Mouse (Mus musculus): Measurements from ENCODE around the gene Smarcd1. TPM values are rescaled to one million over a fixed set of nuclear protein-coding genes. Genes with fewer than 3 reads are reported as not detected.

The Smarcd1 gene
- polyA plus RNA-seq (2012; rRNA removed), result 26.3 and 30.9 TPM in 2 replicates

DNA sequence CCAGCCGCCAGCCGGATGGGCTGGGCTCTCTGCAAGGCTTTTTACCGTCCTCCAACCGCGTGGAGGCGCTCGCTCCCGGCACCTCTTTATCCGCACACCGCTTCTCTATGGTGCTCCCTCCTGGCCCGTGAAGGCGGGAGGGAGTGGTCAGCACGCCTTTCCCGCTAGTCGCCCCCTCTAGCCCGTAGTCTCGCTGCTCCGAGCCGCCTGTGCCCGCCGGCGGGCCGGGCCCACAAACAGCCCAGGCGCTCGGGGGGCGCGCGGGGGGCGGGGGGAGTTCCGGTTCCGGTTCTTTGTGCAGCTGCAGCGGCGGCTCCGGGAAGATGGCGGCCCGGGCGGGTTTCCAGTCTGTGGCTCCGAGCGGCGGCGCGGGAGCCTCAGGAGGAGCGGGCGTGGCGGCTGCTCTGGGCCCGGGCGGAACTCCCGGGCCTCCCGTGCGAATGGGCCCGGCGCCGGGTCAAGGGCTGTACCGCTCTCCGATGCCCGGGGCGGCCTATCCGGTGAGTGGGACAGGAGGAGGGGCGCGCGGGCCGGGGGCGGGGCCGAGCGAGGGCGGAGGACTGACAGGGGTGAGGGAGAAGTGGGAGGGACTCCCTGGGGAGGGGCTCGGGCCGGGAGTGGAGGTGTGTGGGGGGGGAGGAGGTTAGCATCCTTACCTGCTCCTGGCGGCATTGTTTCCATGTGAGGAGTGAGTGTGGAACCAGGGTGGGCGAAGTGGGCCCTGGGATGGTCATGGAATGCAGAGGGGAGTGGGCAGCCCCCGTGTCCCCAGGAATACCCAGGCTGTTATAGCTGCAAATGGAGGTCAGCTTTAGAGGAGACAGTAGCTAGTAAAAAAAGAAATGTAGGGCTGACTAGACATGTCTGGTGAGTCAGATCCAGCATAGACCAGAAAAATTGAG, at the start of gene Smarcd1:
Smarcd1 (plus strand) TSS at position 131 of the 902 bp plus-strand sequence.
- TF ChIP-seq CTCF (IDR thresholded peaks at IDR 0.05; ENCODE audit: control insufficient read depth, insufficient read depth, insufficient replicate concordance, low read depth, low read length), result peak; percentile 92; the same call in 1 of the 2 replicates
- TF ChIP-seq POLR2A (IDR thresholded peaks at IDR 0.05; ENCODE audit: control insufficient read depth, low read depth, low read length), result peak; percentile 43
- Histone ChIP-seq H3K27me3 (ENCODE audit: control insufficient read depth, insufficient read depth, low read length) (no peaks in the 10 kb centered on the region), H3K27ac (ENCODE audit: control insufficient read depth, insufficient read depth, low read depth, low read length) (peak within 1 kb of the TSS; percentile 72), H3K4me3 (ENCODE audit: control insufficient read depth, low read depth, low read length) (peak within 1 kb of the TSS; percentile 88), H3K36me3 (ENCODE audit: control insufficient read depth, insufficient read depth, low read length) (peaks cover 3% of the 10 kb centered on the region), H3K4me1 (ENCODE audit: control insufficient read depth, insufficient read depth, low read length) (peaks cover 14% of the 10 kb centered on the region)

DNA sequence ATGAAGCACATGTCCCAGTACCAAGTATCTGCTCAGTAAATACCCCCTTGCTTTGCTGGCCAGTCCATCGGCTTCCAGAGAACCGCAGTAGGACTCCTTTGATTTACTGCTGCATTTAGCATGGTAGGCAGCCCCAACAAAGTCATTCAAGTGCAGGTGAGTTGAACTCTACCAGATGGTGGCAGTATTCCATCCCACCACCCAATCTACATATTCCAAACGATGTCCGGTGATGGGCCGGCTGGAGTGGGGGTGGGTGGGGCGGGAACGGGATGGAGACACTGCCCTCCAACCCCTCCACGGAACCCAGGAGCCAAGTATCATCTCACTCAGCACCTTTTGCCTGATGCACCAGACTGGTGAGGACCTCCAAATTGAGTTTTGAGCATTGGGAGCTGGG, 48.6 kb upstream of the Smarcd1 start:
- Histone ChIP-seq H3K4me1 (ENCODE audit: control insufficient read depth, insufficient read depth, low read length) (peaks cover 2% of the 10 kb centered on the region), H3K4me3 (ENCODE audit: control insufficient read depth, low read depth, low read length) (no peak overlapping the region), H3K27me3 (ENCODE audit: control insufficient read depth, insufficient read depth, low read length) (no peaks in the 10 kb centered on the region), H3K36me3 (ENCODE audit: control insufficient read depth, insufficient read depth, low read length) (no peaks in the 10 kb centered on the region), H3K27ac (ENCODE audit: control insufficient read depth, insufficient read depth, low read depth, low read length) (no peak overlapping the region)
- no peak for TF ChIP-seq CTCF (IDR thresholded peaks at IDR 0.05; ENCODE audit: control insufficient read depth, insufficient read depth, insufficient replicate concordance, low read depth, low read length)
- TF ChIP-seq POLR2A (IDR thresholded peaks at IDR 0.05; ENCODE audit: control insufficient read depth, low read depth, low read length), result no peak

DNA sequence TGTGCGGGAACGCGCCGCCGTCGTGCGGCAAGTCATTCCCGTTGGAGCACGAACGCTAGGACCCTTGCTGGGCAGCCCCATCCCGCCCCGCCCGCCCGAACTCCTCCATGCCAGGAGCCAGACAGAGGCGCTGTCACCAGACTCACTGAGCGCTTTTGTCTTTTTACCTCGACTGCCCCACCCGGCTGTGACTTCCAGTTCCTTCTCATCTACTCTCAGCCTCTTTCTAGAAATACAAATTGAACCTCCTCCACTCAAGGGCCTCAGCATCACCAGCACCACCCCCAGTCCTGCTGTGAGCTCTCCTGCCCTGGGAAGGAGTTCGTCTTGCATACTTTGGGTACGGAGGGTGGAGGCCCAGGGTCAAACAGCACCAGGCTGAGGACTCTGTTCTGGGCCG, 48.1 kb upstream of the Smarcd1 start:
- no peak for TF ChIP-seq CTCF (IDR thresholded peaks at IDR 0.05; ENCODE audit: control insufficient read depth, insufficient read depth, insufficient replicate concordance, low read depth, low read length)
- TF ChIP-seq POLR2A (IDR thresholded peaks at IDR 0.05; ENCODE audit: control insufficient read depth, low read depth, low read length), result no peak
- Histone ChIP-seq H3K27ac (ENCODE audit: control insufficient read depth, insufficient read depth, low read depth, low read length) (no peak overlapping the region), H3K4me1 (ENCODE audit: control insufficient read depth, insufficient read depth, low read length) (peaks cover 2% of the 10 kb centered on the region)

DNA sequence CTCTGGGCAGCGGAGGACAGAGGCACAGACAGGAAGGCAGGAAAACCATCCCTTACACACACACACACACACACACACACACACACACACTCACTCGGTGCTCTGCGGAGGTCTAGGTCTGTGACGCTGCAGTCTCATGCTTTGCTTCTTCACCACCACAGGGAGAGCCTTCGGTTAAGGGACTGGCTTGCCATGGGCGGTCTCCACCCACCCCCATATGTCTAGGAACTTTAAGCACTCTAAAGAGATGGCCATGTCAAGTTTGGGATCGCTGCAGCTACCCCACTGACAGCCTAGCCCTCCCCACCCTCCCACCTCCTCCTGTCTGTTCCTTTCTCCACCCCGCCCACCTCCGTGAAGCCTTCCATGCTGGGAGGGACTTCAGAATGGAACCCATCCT, 46.0 kb upstream of the Smarcd1 start:
- Histone ChIP-seq H3K27me3 (ENCODE audit: control insufficient read depth, insufficient read depth, low read length) (no peaks in the 10 kb centered on the region), H3K27ac (ENCODE audit: control insufficient read depth, insufficient read depth, low read depth, low read length) (no peak overlapping the region), H3K4me3 (ENCODE audit: control insufficient read depth, low read depth, low read length) (no peak overlapping the region), H3K4me1 (ENCODE audit: control insufficient read depth, insufficient read depth, low read length) (peaks cover 2% of the 10 kb centered on the region), H3K36me3 (ENCODE audit: control insufficient read depth, insufficient read depth, low read length) (no peaks in the 10 kb centered on the region)
- TF ChIP-seq POLR2A (IDR thresholded peaks at IDR 0.05; ENCODE audit: control insufficient read depth, low read depth, low read length) (no peak), CTCF (IDR thresholded peaks at IDR 0.05; ENCODE audit: control insufficient read depth, insufficient read depth, insufficient replicate concordance, low read depth, low read length) (no peak)

More for the DNA sequence above, 48.1 kb upstream of the Smarcd1 start:
- Histone ChIP-seq H3K4me3 (ENCODE audit: control insufficient read depth, low read depth, low read length) (no peak overlapping the region), H3K36me3 (ENCODE audit: control insufficient read depth, insufficient read depth, low read length) (no peaks in the 10 kb centered on the region), H3K27me3 (ENCODE audit: control insufficient read depth, insufficient read depth, low read length) (no peaks in the 10 kb centered on the region)

DNA sequence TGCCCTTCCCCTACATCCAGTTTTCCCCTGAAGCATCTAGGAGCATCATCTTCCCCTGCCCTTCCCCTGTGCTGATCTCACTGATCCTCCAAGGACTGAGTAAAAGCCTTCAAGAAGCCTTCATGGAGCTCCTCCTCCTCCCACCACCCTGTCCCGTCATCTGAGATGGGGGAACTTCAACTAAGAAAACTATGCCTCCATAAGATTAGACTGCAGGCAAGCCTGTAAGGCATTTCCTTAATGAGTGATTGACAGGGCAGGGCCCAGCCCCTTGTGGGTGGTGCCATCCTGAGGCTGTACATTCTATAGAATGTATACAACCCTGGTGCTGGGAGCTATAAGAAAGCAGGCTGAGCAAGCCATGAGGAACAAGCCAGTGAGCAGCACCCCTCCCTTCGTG, 43.5 kb upstream of the Smarcd1 start:
- Histone ChIP-seq H3K27ac (ENCODE audit: control insufficient read depth, insufficient read depth, low read depth, low read length) (no peak overlapping the region), H3K4me3 (ENCODE audit: control insufficient read depth, low read depth, low read length) (no peak overlapping the region), H3K36me3 (ENCODE audit: control insufficient read depth, insufficient read depth, low read length) (no peaks in the 10 kb centered on the region), H3K4me1 (ENCODE audit: control insufficient read depth, insufficient read depth, low read length) (no peaks in the 10 kb centered on the region; the same call in 1 of the 2 replicates), H3K27me3 (ENCODE audit: control insufficient read depth, insufficient read depth, low read length) (no peaks in the 10 kb centered on the region)
- TF ChIP-seq POLR2A (IDR thresholded peaks at IDR 0.05; ENCODE audit: control insufficient read depth, low read depth, low read length) (no peak), CTCF (IDR thresholded peaks at IDR 0.05; ENCODE audit: control insufficient read depth, insufficient read depth, insufficient replicate concordance, low read depth, low read length) (no peak)

DNA sequence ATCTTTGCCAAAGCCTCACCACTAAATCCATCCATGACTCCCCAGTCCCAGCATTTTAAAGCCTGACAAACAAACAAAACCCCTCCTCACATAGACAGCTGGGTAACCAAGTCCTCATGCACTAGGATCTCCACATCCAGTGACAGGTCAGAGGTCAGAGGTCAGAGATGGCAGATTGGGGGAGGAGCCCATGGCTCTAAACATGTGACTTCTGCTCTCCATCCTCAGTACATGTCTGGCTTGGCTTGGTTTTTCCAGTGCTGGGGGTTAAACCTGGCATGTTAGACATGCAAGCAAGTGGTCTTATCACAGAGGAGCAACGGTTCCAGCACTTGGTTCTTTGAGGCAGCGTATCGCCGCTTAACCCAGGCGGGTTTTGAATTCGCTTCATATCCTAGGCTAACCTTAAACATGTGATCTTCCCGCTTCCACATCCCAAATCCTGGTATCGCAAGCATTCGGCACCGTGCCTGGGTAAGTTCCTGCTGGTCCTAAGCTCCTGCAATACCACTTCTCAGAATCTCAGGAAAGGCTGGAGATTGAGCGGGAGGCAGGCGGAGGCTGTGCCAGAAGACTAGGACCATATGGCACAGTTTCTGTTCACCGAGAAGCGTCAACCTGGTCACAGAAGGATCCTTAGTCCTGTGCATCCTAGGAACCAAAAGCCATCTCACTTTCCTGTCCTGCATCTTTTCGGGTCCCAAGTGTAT, 40.7 kb upstream of the Smarcd1 start:
- H3K27me3 ChIP-seq (ENCODE audit: control insufficient read depth, insufficient read depth, low read length), result no peaks in the 10 kb centered on the region
- H3K4me3 ChIP-seq (ENCODE audit: control insufficient read depth, low read depth, low read length), result no peak overlapping the region
- TF ChIP-seq CTCF (IDR thresholded peaks at IDR 0.05; ENCODE audit: control insufficient read depth, insufficient read depth, insufficient replicate concordance, low read depth, low read length), result no peak
- TF ChIP-seq POLR2A (IDR thresholded peaks at IDR 0.05; ENCODE audit: control insufficient read depth, low read depth, low read length), result no peak
- peaks cover 12% of the 10 kb centered on the region for H3K4me1 ChIP-seq (ENCODE audit: control insufficient read depth, insufficient read depth, low read length)
- no peak overlapping the region for H3K27ac ChIP-seq (ENCODE audit: control insufficient read depth, insufficient read depth, low read depth, low read length)
- no peaks in the 10 kb centered on the region for H3K36me3 ChIP-seq (ENCODE audit: control insufficient read depth, insufficient read depth, low read length)

DNA sequence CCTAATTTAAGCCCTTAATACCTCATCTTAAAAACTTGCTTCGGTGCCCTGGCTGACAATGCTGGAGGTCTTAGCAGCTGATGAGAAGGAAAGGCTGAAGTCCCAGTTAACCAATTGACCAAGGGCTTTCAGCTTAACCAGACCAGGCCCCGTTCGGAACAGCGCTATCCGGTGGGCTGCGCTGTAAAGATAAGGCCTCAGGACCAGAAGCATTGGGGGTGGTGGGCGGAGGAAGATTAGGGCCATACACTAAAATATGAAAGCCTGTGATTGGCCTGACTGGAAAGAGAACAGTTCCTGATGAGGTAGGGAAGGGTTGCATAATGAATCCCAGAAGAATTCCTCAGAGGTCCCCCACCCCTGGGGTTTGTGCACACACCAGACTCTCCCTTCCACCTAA, 39.6 kb upstream of the Smarcd1 start:
- no peaks in the 10 kb centered on the region for H3K27me3 ChIP-seq (ENCODE audit: control insufficient read depth, insufficient read depth, low read length)
- peaks cover 12% of the 10 kb centered on the region for H3K4me1 ChIP-seq (ENCODE audit: control insufficient read depth, insufficient read depth, low read length)
- H3K36me3 ChIP-seq (ENCODE audit: control insufficient read depth, insufficient read depth, low read length), result no peaks in the 10 kb centered on the region
- no peak overlapping the region for H3K4me3 ChIP-seq (ENCODE audit: control insufficient read depth, low read depth, low read length)
- no peak overlapping the region for H3K27ac ChIP-seq (ENCODE audit: control insufficient read depth, insufficient read depth, low read depth, low read length)
- no peak for TF ChIP-seq CTCF (IDR thresholded peaks at IDR 0.05; ENCODE audit: control insufficient read depth, insufficient read depth, insufficient replicate concordance, low read depth, low read length)

Data from testis, adult 2 months (tissue).